Mouse (Mus musculus) B cell, adult 2 months (primary cell): ENCODE measurements around the gene Plac9b.
"Not testable (repeated sequence)": the region's sequence is repeated elsewhere in the genome, so short reads cannot be mapped to it uniquely, and the experiment has no call there.

Experiments
- DNase-seq, 2 experiments: peaks; one replicate each; pipeline ENCODE4 v3.0.0; 2022

Plac9b gene

DNA sequence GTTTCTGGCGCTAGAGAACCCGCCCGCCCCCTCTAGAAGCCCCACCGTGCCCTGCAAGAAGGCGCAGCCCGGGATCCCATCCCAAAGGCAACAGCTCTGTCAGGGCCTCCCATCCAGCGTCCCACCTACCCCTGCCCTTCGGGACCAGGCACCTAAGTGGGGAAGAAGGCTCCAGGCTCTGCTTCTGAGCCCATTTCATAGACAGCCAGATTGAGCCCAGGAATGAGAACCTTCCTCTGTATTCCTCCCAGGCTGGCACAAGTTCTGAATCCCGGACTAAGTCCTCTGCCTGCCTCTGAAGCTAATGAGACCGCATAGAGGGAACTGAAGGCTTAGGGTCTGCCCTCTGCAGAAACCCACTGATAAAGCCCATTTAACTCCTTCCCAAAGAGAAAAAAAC, at the start of gene Plac9b:
Gene Plac9b (minus strand): TSS at position 101 of the 400 bp plus-strand sequence.
- not testable (repeated sequence) for DNase-seq

DNA sequence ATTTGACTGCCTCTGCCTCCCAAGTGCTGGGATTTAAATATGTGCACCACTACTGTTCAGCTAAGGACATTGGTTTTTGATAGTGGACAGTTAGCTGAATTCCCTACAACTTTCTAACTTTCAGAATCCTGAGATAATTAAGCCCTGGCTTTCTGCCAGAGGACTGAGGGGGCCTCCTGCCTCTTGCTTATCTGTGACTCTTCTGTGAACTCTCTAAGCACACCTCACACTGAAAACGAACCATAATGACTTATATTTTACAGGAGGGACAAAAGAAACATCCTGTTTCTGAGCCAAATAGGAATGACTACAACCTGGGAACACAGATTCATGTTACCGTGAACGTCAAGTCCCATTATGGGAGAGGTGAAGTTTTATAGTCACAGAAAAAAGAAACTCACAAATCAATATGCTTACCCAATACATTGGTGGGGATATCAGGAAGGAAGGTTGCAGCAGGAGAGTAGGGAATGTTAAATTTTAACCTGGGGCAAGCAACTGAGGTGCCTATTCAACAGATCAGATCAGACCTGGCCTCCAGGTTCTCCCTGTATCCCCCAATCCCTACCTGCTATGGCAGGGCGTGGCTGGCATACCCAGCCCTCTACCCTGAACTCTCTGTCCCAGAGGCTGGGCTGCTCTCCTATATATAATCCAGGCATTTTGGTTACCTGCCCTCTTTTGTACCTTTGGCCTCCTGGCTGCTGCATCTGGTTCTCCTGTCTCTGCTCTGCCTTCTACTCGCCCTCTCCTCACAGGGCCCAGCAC, 34.1 kb upstream of the Plac9b start:
- not testable (repeated sequence) for DNase-seq

DNA sequence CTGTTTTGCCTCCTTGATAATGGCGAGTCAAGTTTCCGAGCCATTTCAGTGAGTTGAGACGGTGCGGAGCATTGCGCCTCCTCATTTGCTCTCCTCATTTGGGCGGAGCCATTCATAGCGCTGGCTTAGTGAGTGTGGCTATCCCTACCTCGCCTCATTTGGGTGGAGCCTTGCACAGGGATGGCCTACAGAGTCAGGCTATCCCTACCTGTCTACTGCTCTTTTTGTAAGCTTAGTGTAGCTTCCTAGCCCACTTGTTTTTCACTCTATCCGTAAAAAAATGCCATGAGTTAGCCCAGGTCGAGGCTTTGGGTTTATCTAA, 24.6 kb upstream of the Plac9b start, which contains the start of gene Tmem254b:
Gene Tmem254b (minus strand): TSS at position 116 of the 322 bp plus-strand sequence.
- DNase-seq: not testable (repeated sequence)

- DNase-seq: not testable (repeated sequence)
Measured at GRCm38 (mm10) chr14:26206197-26206925, 24.1 kb upstream of the Plac9b start.

DNA sequence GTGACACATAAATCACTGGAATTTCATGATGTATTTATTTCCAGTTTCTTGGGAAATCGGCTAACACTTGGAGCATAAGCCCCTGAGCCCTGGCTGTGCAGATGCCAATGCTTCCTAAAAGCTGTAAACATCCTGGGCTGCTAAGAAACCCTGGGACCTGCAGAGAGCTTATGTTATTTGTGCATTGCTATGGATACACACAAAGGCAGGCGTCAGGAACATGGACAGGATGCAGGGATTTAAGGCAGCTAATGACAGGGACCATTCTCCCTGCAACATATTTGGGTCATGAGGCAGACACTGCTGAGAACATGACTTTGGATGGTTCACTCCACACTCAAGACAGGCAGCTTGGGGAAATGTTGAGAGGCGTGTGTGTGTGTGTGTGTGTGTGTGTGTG, 15.6 kb upstream of the Plac9b start:
- DNase-seq: not testable (repeated sequence)

DNA sequence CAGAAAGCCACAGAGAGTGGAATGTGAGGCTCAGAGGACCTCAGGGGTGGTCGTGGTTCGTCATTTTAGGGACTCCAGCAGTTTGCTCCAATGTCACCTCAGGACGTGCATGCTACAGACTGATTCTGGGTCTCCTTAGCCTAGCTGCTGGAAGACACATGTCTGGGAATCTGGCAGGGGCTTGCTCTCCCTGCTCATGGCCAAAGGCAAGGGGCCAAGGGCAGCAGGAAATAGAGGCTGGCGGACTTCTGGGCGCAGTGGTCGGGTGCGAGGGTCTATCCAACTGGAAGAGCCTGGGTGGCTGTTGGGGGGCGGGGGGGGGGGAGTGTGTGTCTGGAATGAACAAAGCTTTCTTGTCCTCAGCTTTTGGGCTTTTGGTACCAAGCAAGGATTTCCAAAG, 6.1 kb upstream of the Plac9b start:
- not testable (repeated sequence) for DNase-seq

DNA sequence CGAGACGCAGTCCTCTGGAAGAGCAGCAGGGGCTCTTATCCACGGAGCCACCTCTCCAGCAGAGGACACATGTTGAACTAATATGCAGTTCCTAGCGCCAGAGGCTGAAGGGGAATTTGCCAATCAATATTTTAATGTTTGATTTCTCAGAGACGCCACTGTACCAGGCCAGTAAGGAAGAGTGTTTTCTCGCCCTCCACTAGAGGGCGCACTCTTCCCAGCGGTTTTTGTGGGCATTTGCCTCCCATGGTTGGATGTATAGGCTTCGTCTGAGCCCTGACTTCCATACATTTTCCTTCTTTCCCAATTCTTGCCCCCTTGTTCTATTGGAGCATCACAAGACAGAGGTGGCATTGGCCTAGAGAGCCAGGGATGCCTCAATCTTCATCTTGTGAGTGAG, 4.4 kb upstream of the Plac9b start:
- not testable (repeated sequence) for DNase-seq

DNA sequence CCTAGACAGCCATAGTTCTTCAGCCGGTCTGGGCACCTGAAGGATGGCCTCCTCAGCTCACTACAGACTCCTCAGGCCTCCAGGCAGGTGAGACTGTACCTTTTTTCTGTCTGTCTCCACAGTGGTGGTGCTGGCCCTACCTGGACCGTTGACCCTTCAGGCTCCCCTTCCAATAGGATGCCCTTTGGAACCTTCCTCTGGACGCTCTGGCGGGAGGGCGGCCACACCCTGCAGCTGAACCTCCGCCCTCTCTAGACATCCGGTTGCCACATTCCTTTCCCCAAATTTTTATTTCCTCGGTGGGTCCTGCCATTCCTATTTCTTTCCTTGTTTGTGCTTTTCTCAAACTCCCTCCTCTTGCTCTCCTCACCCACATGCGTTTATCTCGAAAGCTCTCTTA, 620 bp downstream of the Plac9b start:
- not testable (repeated sequence) for DNase-seq

- DNase-seq: not testable (repeated sequence)
Measured at GRCm38 (mm10) chr14:26175028-26175427, 7.3 kb downstream of the Plac9b start.

DNA sequence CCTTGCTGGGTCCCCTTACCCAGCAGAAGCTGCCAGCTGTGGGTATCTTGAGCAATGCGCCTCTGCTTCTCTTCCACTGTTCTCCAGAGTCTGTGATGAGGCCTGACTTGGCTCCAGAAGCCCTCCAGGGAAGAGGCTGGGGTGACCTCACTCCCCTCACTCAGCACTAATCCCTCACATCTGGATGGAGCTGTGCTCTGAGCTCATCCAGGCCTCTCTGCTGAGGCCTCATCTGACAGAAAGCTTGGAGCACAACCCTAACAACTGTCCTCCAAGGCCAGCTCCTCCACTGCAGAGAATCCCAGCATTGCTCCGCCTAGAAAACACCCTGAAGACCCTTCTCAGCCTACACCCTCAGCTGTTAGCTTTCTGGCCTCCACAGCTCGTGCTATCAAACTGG, 8.3 kb downstream of the Plac9b start:
- not testable (repeated sequence) for DNase-seq

GRCm38 (mm10) chr14:26165266-26165665, 17.0 kb downstream of the Plac9b start:
- DNase-seq: not testable (repeated sequence)

GRCm38 (mm10) chr14:26162423-26162822, 19.9 kb downstream of the Plac9b start:
- DNase-seq: not testable (repeated sequence)

- not testable (repeated sequence) for DNase-seq
Measured at GRCm38 (mm10) chr14:26161156-26161555, 21.1 kb downstream of the Plac9b start.

GRCm38 (mm10) chr14:26156032-26156431, 26.2 kb downstream of the Plac9b start:
- DNase-seq: not testable (repeated sequence)

- not testable (repeated sequence) for DNase-seq
Measured at GRCm38 (mm10) chr14:26147095-26147494, 35.2 kb downstream of the Plac9b start.

DNA sequence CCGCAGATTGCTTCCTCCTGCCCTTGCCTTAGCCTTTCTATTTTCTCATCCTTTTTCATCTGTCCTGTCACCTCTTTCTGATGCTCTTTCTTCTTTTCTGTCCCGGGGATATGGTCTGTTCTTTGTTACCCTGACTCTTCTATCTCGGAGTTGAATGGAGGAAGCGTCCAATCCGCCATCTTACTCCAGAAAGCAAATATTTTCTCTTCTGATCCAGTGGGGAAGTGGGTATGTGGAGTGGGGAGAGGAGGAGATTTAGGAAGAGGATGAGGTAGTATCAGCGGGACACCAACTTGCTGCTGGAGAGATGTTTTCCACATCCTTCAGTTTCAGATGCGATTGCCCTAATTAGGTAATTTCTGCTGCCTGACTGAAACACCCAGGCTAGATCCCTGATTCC, 63.2 kb downstream of the Plac9b start:
- not testable (repeated sequence) for DNase-seq

DNA sequence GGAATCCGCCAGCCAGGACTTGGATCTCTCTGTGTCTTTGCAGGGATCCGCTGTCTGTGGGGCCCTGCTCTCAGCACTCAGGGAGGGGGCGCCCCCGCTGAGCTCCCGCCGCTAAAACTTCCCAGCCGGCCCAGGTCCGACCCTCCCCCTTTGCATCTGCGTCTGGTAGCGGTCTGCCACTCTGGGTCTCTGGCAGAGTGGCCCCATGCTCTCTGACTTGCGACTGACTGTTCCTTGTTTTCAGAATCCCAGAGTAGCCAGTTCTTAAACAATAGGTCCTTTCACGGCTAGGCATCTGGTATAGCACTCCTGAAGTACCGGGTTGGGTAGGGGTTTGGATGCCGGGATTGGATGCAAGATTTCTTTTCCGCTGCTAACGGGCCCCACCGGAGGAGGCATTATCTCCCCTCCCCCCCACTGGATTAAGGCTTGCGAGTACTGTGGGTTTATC, 63.7 kb downstream of the Plac9b start:
- DNase-seq: not testable (repeated sequence)

- not testable (repeated sequence) for DNase-seq
Measured at GRCm38 (mm10) chr14:26118150-26118549, 64.1 kb downstream of the Plac9b start, which contains the start of gene Duxbl2. Gene Duxbl2 (plus strand): TSS chr14:26118349.
